29 mouse cellular contexts compared by ENCODE assay signal in genomic region chr5:121122036-121122435, GRCm38 (mm10).
A peak's percentile ranks its signal among the peaks of the same experiment; 100 is the strongest.
DNase-seq lines count a peak whose midpoint lies in the region; ATAC-seq and TF ChIP-seq lines count a peak whose summit lies in the region.
"Had no signal": no experiment of that assay in that cellular context is flagged by ENCODE, and none has a peak within 500 bp of the region (broad histone marks: within the 10 kb centered on the region; RNA-seq: fewer than 3 reads in every experiment).

No protein-coding gene starts in this region.

- H3K27me3 ChIP-seq in liver, embryonic 12.5 days (replicated peaks): no peaks in the 10 kb centered on the region
- no peaks in the 10 kb centered on the region for H3K27me3 ChIP-seq in liver, embryonic 11.5 days (replicated peaks; ENCODE audit: control insufficient read depth, insufficient read depth, low read length)
- no peaks in the 10 kb centered on the region for H3K27me3 ChIP-seq in megakaryocyte, embryonic 14.5 days (replicated peaks)
- no peaks in the 10 kb centered on the region for H3K27me3 ChIP-seq in heart, adult 2 months (ENCODE audit: control insufficient read depth, insufficient read depth, low read length)
- H3K27me3 ChIP-seq: embryonic facial prominence, embryonic 13.5 days; heart, embryonic 13.5 days; hindbrain, embryonic 15.5 days; kidney, embryonic 15.5 days; neural tube, embryonic 12.5 days had no signal

- 0 out of 2 replicates have a peak overlapping the region, but pooled peaks have one; percentile 25 for H3K27ac ChIP-seq in liver, embryonic 12.5 days
- H3K27ac ChIP-seq in liver, embryonic 11.5 days (ENCODE audit: low read depth, low read length): no peak overlapping the region
- peak overlapping the region; percentile 87 for H3K27ac ChIP-seq in bone marrow, adult 2 months (ENCODE audit: control insufficient read depth, insufficient read depth, low read depth, low read length, poor library complexity)
- no peak overlapping the region for H3K27ac ChIP-seq in heart, adult 2 months
- H3K27ac ChIP-seq: embryonic facial prominence, embryonic 13.5 days; forebrain, embryonic 10.5 days; heart, embryonic 13.5 days; hindbrain, embryonic 15.5 days; kidney, embryonic 15.5 days; neural tube, embryonic 12.5 days had no signal

- peaks cover 8% of the 10 kb centered on the region; the same call in 1 of the 2 replicates for H3K4me1 ChIP-seq in liver, embryonic 12.5 days
- no peaks in the 10 kb centered on the region for H3K4me1 ChIP-seq in liver, embryonic 11.5 days (replicated peaks; ENCODE audit: control insufficient read depth, insufficient read depth, low read length)
- peaks cover 3% of the 10 kb centered on the region for H3K4me1 ChIP-seq in bone marrow, adult 2 months (ENCODE audit: control insufficient read depth, insufficient read depth, low read length)
- peaks cover 71% of the 10 kb centered on the region for H3K4me1 ChIP-seq in megakaryocyte, embryonic 14.5 days
- no peaks in the 10 kb centered on the region for H3K4me1 ChIP-seq in heart, adult 2 months (ENCODE audit: control insufficient read depth, insufficient read depth, low read length)
- H3K4me1 ChIP-seq: embryonic facial prominence, embryonic 13.5 days had no signal

- no peak overlapping the region for H3K9ac ChIP-seq in liver, embryonic 12.5 days
- no peak overlapping the region for H3K9ac ChIP-seq in liver, embryonic 11.5 days (ENCODE audit: low read depth, low read length)
- no peak overlapping the region for H3K9ac ChIP-seq in heart, adult 2 months (ENCODE audit: low read depth, low read length)
- H3K9ac ChIP-seq: embryonic facial prominence, embryonic 13.5 days; forebrain, postnatal 0 days; heart, embryonic 13.5 days; hindbrain, embryonic 15.5 days; kidney, embryonic 15.5 days; neural tube, embryonic 12.5 days had no signal

- WGBS in liver, embryonic 12.5 days (ENCODE audit: insufficient replicate concordance): 57% methylated on average over 3 of the region's 3 CpGs
- WGBS in liver, embryonic 11.5 days: 79% methylated on average over 3 of the region's 3 CpGs
- 25% methylated on average over 3 of the region's 3 CpGs for WGBS in bone marrow, adult 2 months
- 89% methylated on average over 3 of the region's 3 CpGs for WGBS in heart, adult 2 months

- no peak overlapping the region for H3K4me2 ChIP-seq in liver, embryonic 12.5 days
- H3K4me2 ChIP-seq in liver, embryonic 11.5 days: no peak overlapping the region
- H3K4me2 ChIP-seq: embryonic facial prominence, embryonic 13.5 days; heart, embryonic 13.5 days; hindbrain, embryonic 15.5 days; kidney, embryonic 15.5 days; neural tube, embryonic 12.5 days had no signal

- TF ChIP-seq EP300 in heart, adult 2 months (IDR thresholded peaks at IDR 0.05; ENCODE audit: insufficient read depth, low read depth, low read length): no peak

- no peaks in the 10 kb centered on the region for H3K79me2 ChIP-seq in heart, adult 2 months (replicated peaks; ENCODE audit: control insufficient read depth, insufficient read depth, low read length)

- TF ChIP-seq POLR2A in bone marrow, adult 2 months (IDR thresholded peaks at IDR 0.05; ENCODE audit: borderline replicate concordance, control insufficient read depth, low read depth, low read length): no peak
- TF ChIP-seq POLR2A in heart, adult 2 months (IDR thresholded peaks at IDR 0.05; ENCODE audit: insufficient read depth, low read depth, low read length): no peak

- TF ChIP-seq CTCF in bone marrow, adult 2 months (IDR thresholded peaks at IDR 0.05; ENCODE audit: control insufficient read depth, insufficient read depth, low read length): no peak
- TF ChIP-seq CTCF in heart, adult 2 months (IDR thresholded peaks at IDR 0.05): no peak

- H3K36me3 ChIP-seq in liver, embryonic 12.5 days: no peaks in the 10 kb centered on the region
- no peaks in the 10 kb centered on the region for H3K36me3 ChIP-seq in liver, embryonic 11.5 days (ENCODE audit: control insufficient read depth, insufficient read depth, low read length)
- H3K36me3 ChIP-seq in megakaryocyte, embryonic 14.5 days (replicated peaks; ENCODE audit: low read length): peaks cover 82% of the 10 kb centered on the region
- no peaks in the 10 kb centered on the region for H3K36me3 ChIP-seq in heart, adult 2 months (ENCODE audit: control insufficient read depth, insufficient read depth, low read length)
- H3K36me3 ChIP-seq: embryonic facial prominence, embryonic 13.5 days; forebrain, embryonic 10.5 days; hindbrain, embryonic 15.5 days; kidney, embryonic 15.5 days; neural tube, embryonic 12.5 days had no signal

- H3K9me3 ChIP-seq in liver, embryonic 12.5 days (replicated peaks): no peaks in the 10 kb centered on the region
- no peaks in the 10 kb centered on the region for H3K9me3 ChIP-seq in liver, embryonic 11.5 days (ENCODE audit: control insufficient read depth, low read length)
- no peaks in the 10 kb centered on the region for H3K9me3 ChIP-seq in megakaryocyte, embryonic 14.5 days
- H3K9me3 ChIP-seq: embryonic facial prominence, embryonic 13.5 days; forebrain, embryonic 10.5 days; hindbrain, embryonic 15.5 days; kidney, embryonic 15.5 days; neural tube, embryonic 12.5 days had no signal

- no peak overlapping the region for H3K4me3 ChIP-seq in liver, embryonic 12.5 days
- H3K4me3 ChIP-seq in liver, embryonic 11.5 days (ENCODE audit: low read depth, low read length): no peak overlapping the region
- peak overlapping the region; percentile 59 for H3K4me3 ChIP-seq in bone marrow, adult 2 months (replicated peaks; ENCODE audit: control insufficient read depth, low read depth, low read length)
- peak overlapping the region; percentile 16 for H3K4me3 ChIP-seq in megakaryocyte, embryonic 14.5 days (replicated peaks)
- H3K4me3 ChIP-seq in heart, adult 2 months: no peak overlapping the region
- H3K4me3 ChIP-seq: embryonic facial prominence, embryonic 13.5 days; forebrain, embryonic 10.5 days; heart, embryonic 13.5 days; hindbrain, embryonic 15.5 days; kidney, embryonic 15.5 days; neural tube, embryonic 12.5 days had no signal

- ATAC-seq in liver, embryonic 12.5 days: no peak
- no peak for ATAC-seq in liver, embryonic 11.5 days (replicated peaks; ENCODE audit: low FRiP score)
- ATAC-seq in granulocyte monocyte progenitor cell, adult 5-6 weeks (replicated peaks; ENCODE audit: poor library complexity, severe bottlenecking): peak; percentile 31
- ATAC-seq: forebrain, postnatal 0 days had no signal

- intact Hi-C loops in heart, adult 2 months (cut with DNase I): no loop called here

- DNase-seq in liver, embryonic 11.5 days (ENCODE audit: low spot score): no peak
- DNase-seq in urinary bladder, postnatal 36 days (ENCODE audit: low spot score in 2 of 2): no peak
- no peak for DNase-seq in heart, adult 2 months
- DNase-seq: adrenal gland, postnatal 25 days; B cell, adult 2 months; cerebellum, adult 2 months; forebrain, postnatal 0 days; gastrocnemius, postnatal 14 days; heart, adult 18-20 months; heart, postnatal 10 days; kidney, adult 18-20 months; kidney, postnatal 25 days; left cerebral cortex, postnatal 4 days; lung, adult 2 months; lung, postnatal 10 days; midbrain, embryonic 14.5 days; right cerebral cortex, adult 18-20 months; spleen, adult 18-20 months; thymus, postnatal 14 days had no signal

Comparison
In these comparisons a context has a peak if more than half of its experiments do, and no peak if none do; other contexts are left out.
1. H3K27ac ChIP-seq: peak in liver, embryonic 12.5 days (single experiment) and bone marrow, adult 2 months (single experiment); none in liver, embryonic 11.5 days (single experiment) and heart, adult 2 months (single experiment).
2. H3K4me3 ChIP-seq: peak in bone marrow, adult 2 months (single experiment) and megakaryocyte, embryonic 14.5 days (single experiment); none in liver, embryonic 12.5 days (single experiment), liver, embryonic 11.5 days (single experiment) and heart, adult 2 months (single experiment).